Mouse (Mus musculus) midbrain, embryonic 14.5 days (tissue): ENCODE data around the gene Apobec3. TPM values are rescaled to one million over a fixed set of nuclear protein-coding genes. Genes with fewer than 3 reads are reported as not detected.
"Not testable (repeated sequence)": the region's sequence is repeated elsewhere in the genome, so short reads cannot be mapped to it uniquely, and the experiment has no call there.

ENCODE experiments used
- ATAC-seq: fragments of 200-750 bp; cut with Nextera tagmentation; 2 replicates; pipeline ENCODE4 v1.8.0; 2017; ENCODE audit warnings: moderate number of reproducible peaks, moderate library complexity; ENCODE audit not compliant: low FRiP score, low TSS enrichment
- DNase-seq: peaks from one replicate; pipeline ENCODE4 v3.0.0-alpha.2; 2015
- H3K27ac ChIP-seq: fragments of 300-500 bp; sonication (generic); replicated peaks from 2 replicates; pipeline ENCODE4 v1.5.1; 2014; ENCODE audit warnings: mild to moderate bottlenecking, low read depth, low read length, moderate library complexity
- H3K27me3 ChIP-seq: fragments of 300-500 bp; sonication (generic); 2 replicates; pipeline ENCODE4 v1.6.1; 2014; ENCODE audit warnings: low read length, control low read depth, mixed read lengths; ENCODE audit not compliant: control insufficient read depth, insufficient read depth
- H3K36me3 ChIP-seq: fragments of 300-500 bp; sonication (generic); 2 replicates; pipeline ENCODE4 v1.6.1; 2014; ENCODE audit warnings: low read length, control low read depth; ENCODE audit not compliant: control insufficient read depth, insufficient read depth
- H3K4me1 ChIP-seq: fragments of 300-500 bp; sonication (generic); 2 replicates; pipeline ENCODE4 v1.6.1; 2014; ENCODE audit warnings: mild to moderate bottlenecking, antibody characterized with exemption, low read length, control low read depth; ENCODE audit not compliant: control insufficient read depth, insufficient read depth
- H3K4me2 ChIP-seq: fragments of 300-500 bp; sonication (generic); 2 replicates; pipeline ENCODE4 v1.6.1; 2014; ENCODE audit warnings: mild to moderate bottlenecking, low read length, moderate library complexity
- H3K4me3 ChIP-seq: fragments of 300-500 bp; sonication (generic); replicated peaks from 2 replicates; pipeline ENCODE4 v1.5.1; 2014; ENCODE audit warnings: low read depth, low read length
- H3K9ac ChIP-seq: fragments of 300-500 bp; sonication (generic); replicated peaks from 2 replicates; pipeline ENCODE4 v1.6.1; 2014; ENCODE audit warnings: mild to moderate bottlenecking, low read length, moderate library complexity
- H3K9me3 ChIP-seq: fragments of 300-500 bp; sonication (generic); 2 replicates; pipeline ENCODE4 v1.6.1; 2016; ENCODE audit warnings: low read length, control low read depth, mixed read lengths; ENCODE audit not compliant: control insufficient read depth
- WGBS: fragments of 180-500 bp; shearing (Covaris S2); extraction: QIAGEN DNeasy Blood & Tissue Kit; methylation state at CpG from one replicate; pipeline ENCODE4 v1.1.7; 2014; 5-methylcytosine and 5-hydroxymethylcytosine counted together
- polyA plus RNA-seq: library from polyadenylated mRNA; unstranded; fragments of >200 nt; fragmentation: Nextera tagmentation; extraction: Ambion mirVana; gene quantifications from 2 replicates; pipeline ENCODE4 v1.2.1, GENCODE M21; 2014

The Apobec3 gene
- polyA plus RNA-seq, 1 experiment from 2014 or later, result 5.0 TPM

GRCm38 (mm10) chr15:79901399-79901798, 9.9 kb downstream of the Apobec3 start:
- Histone ChIP-seq H3K9me3 (no peaks in the 10 kb centered on the region), H3K4me2 (no peak overlapping the region)
- WGBS, result 88% methylated on average over 2 of the region's 2 CpGs

DNA sequence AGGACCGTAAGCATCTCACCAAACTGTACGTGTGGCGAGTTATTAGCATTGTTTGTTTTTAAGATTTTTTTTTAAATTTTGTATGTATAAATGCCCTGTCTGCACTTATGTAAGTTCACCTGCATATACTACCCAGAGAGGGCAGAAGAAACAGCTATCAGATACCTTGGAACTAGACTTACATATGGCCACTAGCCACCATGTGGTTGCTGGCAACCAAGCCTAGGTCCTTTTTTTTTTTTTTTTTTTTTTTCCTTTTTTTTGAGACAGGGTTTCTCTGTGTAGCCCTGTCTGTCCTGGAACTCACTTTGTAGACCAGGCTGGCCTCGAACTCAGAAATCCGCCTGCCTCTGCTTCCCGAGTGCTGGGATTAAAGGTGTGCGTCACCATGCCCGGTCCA, 11.6 kb downstream of the Apobec3 start:
- not testable (repeated sequence) for H3K27ac ChIP-seq, H3K36me3 ChIP-seq, H3K4me2 ChIP-seq, H3K4me1 ChIP-seq, H3K9ac ChIP-seq, ATAC-seq, H3K9me3 ChIP-seq, H3K27me3 ChIP-seq, H3K4me3 ChIP-seq, DNase-seq
- 96% methylated on average over 8 of the region's 8 CpGs for WGBS

More at GRCm38 (mm10) chr15:79901399-79901798, 9.9 kb downstream of the Apobec3 start:
- H3K27ac ChIP-seq, result no peak overlapping the region
- DNase-seq (no peak), ATAC-seq (no peak)
- H3K9ac ChIP-seq, result no peak overlapping the region
- H3K4me3 ChIP-seq, result no peak overlapping the region
- no peaks in the 10 kb centered on the region for H3K4me1 ChIP-seq
- no peaks in the 10 kb centered on the region for H3K27me3 ChIP-seq
- no peaks in the 10 kb centered on the region for H3K36me3 ChIP-seq

DNA sequence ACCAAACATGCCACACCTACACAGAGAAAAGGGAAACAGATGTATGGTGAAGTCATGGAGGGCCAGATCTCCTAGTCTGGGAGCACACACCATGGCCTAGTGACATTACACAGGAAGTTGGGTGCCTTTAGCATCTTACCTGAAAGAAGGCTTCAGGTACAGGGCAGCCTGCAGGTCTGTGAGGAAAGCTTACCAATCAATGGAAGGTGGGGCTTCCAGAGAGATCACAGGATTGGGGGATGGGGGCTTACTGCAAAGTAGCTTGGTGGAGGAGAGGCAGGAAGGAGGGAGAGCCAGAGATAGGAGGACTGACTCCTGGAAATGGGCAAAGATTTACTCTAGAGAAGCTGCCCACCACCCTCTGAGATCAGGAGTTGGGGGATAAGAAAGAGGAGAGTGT, 12.5 kb downstream of the Apobec3 start:
- DNase-seq, result no peak
- no peak for ATAC-seq
- H3K27ac ChIP-seq, result no peak overlapping the region
- H3K27me3 ChIP-seq, result no peaks in the 10 kb centered on the region
- H3K9ac ChIP-seq, result no peak overlapping the region
- no peak overlapping the region for H3K4me2 ChIP-seq
- no peak overlapping the region for H3K4me3 ChIP-seq
- no peaks in the 10 kb centered on the region for H3K36me3 ChIP-seq
- no peaks in the 10 kb centered on the region for H3K9me3 ChIP-seq
- no peaks in the 10 kb centered on the region for H3K4me1 ChIP-seq

DNA sequence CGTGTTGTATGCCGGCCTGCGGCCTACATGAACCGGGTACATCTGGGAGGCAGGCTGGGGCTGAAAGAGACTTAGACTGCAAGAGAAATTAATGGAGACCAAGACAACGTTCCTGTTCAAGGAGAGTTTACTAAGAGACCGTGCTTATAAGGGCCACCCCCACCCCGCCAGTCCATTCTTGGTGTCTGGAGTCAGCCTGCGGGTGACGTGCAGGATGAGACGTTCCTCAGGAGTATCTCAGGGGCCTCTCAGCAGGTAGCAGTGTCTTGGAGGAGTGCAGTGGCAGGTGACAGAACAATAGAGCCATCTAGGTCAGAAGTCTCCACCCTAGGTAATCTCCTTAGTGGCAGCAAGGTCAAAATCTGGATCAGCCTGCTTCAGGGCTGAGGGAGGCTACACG, 13.2 kb downstream of the Apobec3 start:
- not testable (repeated sequence) for H3K27ac ChIP-seq, H3K9ac ChIP-seq, ATAC-seq, H3K27me3 ChIP-seq, DNase-seq, H3K4me1 ChIP-seq, H3K4me2 ChIP-seq, H3K9me3 ChIP-seq, H3K36me3 ChIP-seq, H3K4me3 ChIP-seq
- 80% methylated on average over 11 of the region's 11 CpGs for WGBS

GRCm38 (mm10) chr15:79905211-79905610, 13.8 kb downstream of the Apobec3 start:
- Histone ChIP-seq H3K4me3 (no peak overlapping the region), H3K9ac (no peak overlapping the region), H3K4me1 (no peaks in the 10 kb centered on the region), H3K27me3 (no peaks in the 10 kb centered on the region), H3K36me3 (no peaks in the 10 kb centered on the region), H3K4me2 (no peak overlapping the region), H3K27ac (no peak overlapping the region), H3K9me3 (no peaks in the 10 kb centered on the region)
- 64% methylated on average over 12 of the region's 12 CpGs for WGBS
- DNase-seq (no peak), ATAC-seq (no peak)

DNA sequence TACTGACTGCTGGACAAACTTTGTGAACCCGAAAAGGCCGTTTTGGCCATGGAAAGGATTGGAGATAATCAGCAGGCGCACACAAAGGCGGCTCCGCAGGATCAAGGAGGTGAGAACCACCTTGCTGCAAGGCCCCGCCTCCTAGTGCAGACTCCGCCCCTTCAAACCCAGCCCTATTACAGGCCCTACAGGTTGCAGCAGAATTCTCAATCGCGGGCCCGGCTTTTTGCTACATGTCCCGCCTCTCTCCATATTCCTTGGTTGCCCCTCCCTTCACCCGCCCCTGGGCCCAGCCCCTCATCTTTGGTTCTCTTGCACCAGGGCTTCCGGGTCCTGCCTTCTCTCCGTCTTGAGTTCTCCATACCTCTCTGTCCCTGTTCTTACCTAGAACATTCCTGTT, 15.4 kb downstream of the Apobec3 start:
- Histone ChIP-seq H3K36me3 (no peaks in the 10 kb centered on the region), H3K4me2 (no peak overlapping the region), H3K9me3 (no peaks in the 10 kb centered on the region), H3K4me1 (no peaks in the 10 kb centered on the region), H3K27ac (no peak overlapping the region), H3K4me3 (no peak overlapping the region), H3K9ac (no peak overlapping the region), H3K27me3 (no peaks in the 10 kb centered on the region)
- DNase-seq (no peak), ATAC-seq (no peak)
- 50% methylated on average over 14 of the region's 14 CpGs for WGBS

DNA sequence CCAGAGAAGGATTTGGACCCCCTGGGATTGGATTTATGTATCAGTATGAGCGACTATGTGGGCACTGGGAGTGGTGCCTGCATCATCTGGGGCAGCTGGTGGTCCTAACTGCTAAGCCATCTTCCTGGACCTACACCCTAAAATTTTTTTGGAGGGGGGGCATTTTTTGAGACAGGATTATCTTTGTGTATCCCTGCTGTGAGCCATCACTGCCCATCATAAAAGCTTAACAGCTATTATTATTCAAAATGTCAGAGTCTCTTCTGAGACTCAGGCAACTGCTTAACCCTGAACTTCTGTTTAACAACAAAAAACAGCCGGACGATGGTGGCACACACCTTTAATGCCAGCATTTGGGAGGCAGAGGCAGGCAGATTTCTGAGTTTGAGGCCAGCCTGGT, 17.5 kb downstream of the Apobec3 start:
- not testable (repeated sequence) for H3K27me3 ChIP-seq, H3K9me3 ChIP-seq, H3K4me3 ChIP-seq, DNase-seq, H3K27ac ChIP-seq, H3K4me2 ChIP-seq, H3K4me1 ChIP-seq, ATAC-seq, H3K9ac ChIP-seq, H3K36me3 ChIP-seq
- whole genome bisulfite sequencing, result 91% methylated on average over 3 of the region's 3 CpGs

- H3K4me3 ChIP-seq, H3K4me1 ChIP-seq, H3K9ac ChIP-seq, H3K27ac ChIP-seq, H3K27me3 ChIP-seq, H3K4me2 ChIP-seq, H3K36me3 ChIP-seq, DNase-seq, ATAC-seq, H3K9me3 ChIP-seq: not testable (repeated sequence)
- 71% methylated on average over 1 of the region's 1 CpGs for WGBS
Measured at GRCm38 (mm10) chr15:79910812-79911211, 19.4 kb downstream of the Apobec3 start.

DNA sequence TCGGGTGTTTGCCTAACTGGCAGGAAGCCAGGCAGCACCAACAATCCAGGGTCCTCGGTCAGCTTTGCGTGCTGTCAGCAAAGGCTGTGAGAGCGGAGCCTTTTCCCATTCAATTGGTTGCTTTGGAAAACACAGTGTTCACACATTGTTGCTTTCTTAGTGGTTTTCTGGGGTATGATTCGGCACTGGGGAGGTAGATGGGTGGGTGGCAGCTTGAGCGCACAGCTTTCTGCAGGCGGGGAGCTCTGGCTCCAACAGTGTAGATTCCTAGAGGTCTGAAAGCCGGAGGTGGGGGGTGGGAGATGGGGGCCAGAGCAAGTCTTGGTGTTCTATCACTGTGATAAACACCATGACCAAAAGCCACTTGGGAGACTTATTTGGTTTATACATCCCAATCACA, 19.9 kb downstream of the Apobec3 start:
- H3K4me3 ChIP-seq, result no peak overlapping the region
- no peak overlapping the region for H3K27ac ChIP-seq
- no peaks in the 10 kb centered on the region for H3K36me3 ChIP-seq
- no peaks in the 10 kb centered on the region for H3K9me3 ChIP-seq
- no peak overlapping the region for H3K9ac ChIP-seq
- no peaks in the 10 kb centered on the region for H3K27me3 ChIP-seq
- 84% methylated on average over 8 of the region's 8 CpGs for WGBS
- no peaks in the 10 kb centered on the region for H3K4me1 ChIP-seq
- ATAC-seq (no peak), DNase-seq (no peak)
- H3K4me2 ChIP-seq, result no peak overlapping the region
